Mouse (Mus musculus): ENCODE data around the gene Itsn1.

The Itsn1 gene

GRCm38 (mm10) chr16:91862836-91863235, 133.8 kb downstream of the Itsn1 start:
- Histone ChIP-seq H3K36me3 (ENCODE audit: control insufficient read depth, insufficient read depth, low read length, poor library complexity, severe bottlenecking) (0 out of 2 replicates have a peak, but pooled peaks cover 1% of the 10 kb centered on the region), H3K27me3 (ENCODE audit: control insufficient read depth, insufficient read depth, low read length, poor library complexity, severe bottlenecking) (no peaks in the 10 kb centered on the region)
- DNase-seq (ENCODE audit: low read depth, low spot score), result no peak

- DNase-seq (ENCODE audit: low read depth, low spot score), result no peak
- Histone ChIP-seq H3K36me3 (ENCODE audit: control insufficient read depth, insufficient read depth, low read length, poor library complexity, severe bottlenecking) (no peaks in the 10 kb centered on the region), H3K27me3 (ENCODE audit: control insufficient read depth, insufficient read depth, low read length, poor library complexity, severe bottlenecking) (no peaks in the 10 kb centered on the region)
Measured at GRCm38 (mm10) chr16:91864646-91865332, 135.7 kb downstream of the Itsn1 start.

DNA sequence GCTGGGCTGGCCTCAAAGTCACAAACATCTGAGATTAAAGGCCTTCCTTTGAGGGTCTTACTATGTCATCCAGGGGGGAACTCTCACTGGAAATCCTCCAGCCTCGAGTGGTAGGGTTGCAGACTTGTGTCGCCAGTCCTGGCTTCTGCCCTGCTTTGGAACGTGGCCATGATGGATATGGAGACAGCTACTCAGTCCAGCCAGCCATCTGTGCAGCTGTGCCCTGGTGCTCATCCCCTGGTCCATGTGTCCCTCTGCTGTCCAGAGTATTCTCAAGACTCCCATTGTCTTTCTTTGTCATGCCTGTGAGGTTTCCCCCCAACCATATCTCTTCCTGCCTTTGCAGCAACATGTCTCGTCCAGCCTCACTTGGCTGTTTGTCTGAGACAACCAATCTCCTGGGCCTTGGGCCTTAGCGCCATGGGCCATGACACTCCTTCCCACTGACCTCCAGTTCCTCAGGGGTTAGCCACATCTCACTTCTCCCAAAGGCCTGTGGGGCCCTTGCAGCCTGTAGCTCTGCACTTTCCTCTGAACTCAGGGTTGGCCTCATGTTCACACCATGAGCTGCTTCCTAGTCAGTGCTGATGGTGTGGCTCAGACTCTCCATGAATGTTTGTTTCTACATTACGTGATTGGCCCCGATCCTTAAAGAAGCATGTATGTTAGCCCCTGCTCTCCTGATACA, 136.6 kb downstream of the Itsn1 start:
- no peaks in the 10 kb centered on the region for H3K36me3 ChIP-seq (ENCODE audit: control insufficient read depth, insufficient read depth, low read length, poor library complexity, severe bottlenecking)
- DNase-seq (ENCODE audit: low read depth, low spot score), result no peak
- H3K27me3 ChIP-seq (ENCODE audit: control insufficient read depth, insufficient read depth, low read length, poor library complexity, severe bottlenecking), result no peaks in the 10 kb centered on the region

DNA sequence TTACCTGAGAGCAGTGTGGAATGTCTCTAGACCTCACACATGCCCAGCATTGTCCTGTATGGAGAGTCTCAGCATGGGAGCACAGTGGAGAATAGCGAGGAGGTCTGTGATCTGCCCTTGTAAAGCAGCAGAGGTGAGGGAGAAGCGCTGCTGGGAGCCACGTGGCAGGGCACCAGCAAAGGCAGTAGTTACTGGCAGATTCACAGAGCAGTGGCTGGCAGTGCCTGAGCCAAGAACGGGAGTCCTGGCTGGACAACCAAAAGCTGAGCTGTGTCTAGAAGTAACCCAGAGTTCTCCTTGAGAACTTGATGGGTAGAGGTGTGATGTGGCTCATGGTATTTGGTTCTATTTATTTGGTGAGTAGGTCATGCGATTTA, 137.2 kb downstream of the Itsn1 start:
- no peaks in the 10 kb centered on the region for H3K36me3 ChIP-seq (ENCODE audit: control insufficient read depth, insufficient read depth, low read length, poor library complexity, severe bottlenecking)
- H3K27me3 ChIP-seq (ENCODE audit: control insufficient read depth, insufficient read depth, low read length, poor library complexity, severe bottlenecking), result no peaks in the 10 kb centered on the region
- DNase-seq (ENCODE audit: low read depth, low spot score), result no peak

GRCm38 (mm10) chr16:91867672-91868071, 138.6 kb downstream of the Itsn1 start:
- H3K27me3 ChIP-seq (ENCODE audit: control insufficient read depth, insufficient read depth, low read length, poor library complexity, severe bottlenecking), result no peaks in the 10 kb centered on the region
- H3K36me3 ChIP-seq (ENCODE audit: control insufficient read depth, insufficient read depth, low read length, poor library complexity, severe bottlenecking), result no peaks in the 10 kb centered on the region
- DNase-seq (ENCODE audit: low read depth, low spot score), result no peak

GRCm38 (mm10) chr16:91868943-91869911, 140.1 kb downstream of the Itsn1 start:
- DNase-seq (ENCODE audit: low read depth, low spot score), result peak; percentile 86
- no peaks in the 10 kb centered on the region for H3K27me3 ChIP-seq (ENCODE audit: control insufficient read depth, insufficient read depth, low read length, poor library complexity, severe bottlenecking)

DNA sequence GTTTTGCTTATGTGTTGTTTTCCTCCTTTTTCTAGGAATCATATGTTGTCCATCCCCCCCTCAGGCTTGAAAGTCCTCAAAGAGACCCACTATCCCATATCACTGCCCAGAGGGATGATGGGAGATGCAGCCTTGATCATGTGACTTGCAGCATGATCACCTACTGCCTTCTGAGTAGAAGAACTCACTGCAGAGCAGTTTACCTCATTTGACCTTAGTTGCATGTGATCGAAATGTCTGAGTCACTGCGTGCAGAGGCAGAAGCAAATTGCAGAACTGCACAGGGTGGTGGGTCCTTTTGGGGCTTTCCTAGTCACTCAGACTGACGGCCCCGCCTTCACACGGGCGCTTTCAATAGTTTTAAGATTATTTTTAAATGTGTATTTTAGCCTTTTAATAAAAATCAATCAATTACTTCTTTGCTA, 141.1 kb downstream of the Itsn1 start:
- no peaks in the 10 kb centered on the region for H3K27me3 ChIP-seq (ENCODE audit: control insufficient read depth, insufficient read depth, low read length, poor library complexity, severe bottlenecking)
- no peaks in the 10 kb centered on the region for H3K36me3 ChIP-seq (ENCODE audit: control insufficient read depth, insufficient read depth, low read length, poor library complexity, severe bottlenecking)
- peak; percentile 77 for DNase-seq (ENCODE audit: low read depth, low spot score)

More at GRCm38 (mm10) chr16:91868943-91869911, 140.1 kb downstream of the Itsn1 start:
- no peaks in the 10 kb centered on the region for H3K36me3 ChIP-seq (ENCODE audit: control insufficient read depth, insufficient read depth, low read length, poor library complexity, severe bottlenecking)

- DNase-seq (ENCODE audit: low read depth, low spot score), result no peak
- no peaks in the 10 kb centered on the region for H3K27me3 ChIP-seq (ENCODE audit: control insufficient read depth, insufficient read depth, low read length, poor library complexity, severe bottlenecking)
- no peaks in the 10 kb centered on the region for H3K36me3 ChIP-seq (ENCODE audit: control insufficient read depth, insufficient read depth, low read length, poor library complexity, severe bottlenecking)
Measured at GRCm38 (mm10) chr16:91871188-91871587, 142.1 kb downstream of the Itsn1 start.

DNA sequence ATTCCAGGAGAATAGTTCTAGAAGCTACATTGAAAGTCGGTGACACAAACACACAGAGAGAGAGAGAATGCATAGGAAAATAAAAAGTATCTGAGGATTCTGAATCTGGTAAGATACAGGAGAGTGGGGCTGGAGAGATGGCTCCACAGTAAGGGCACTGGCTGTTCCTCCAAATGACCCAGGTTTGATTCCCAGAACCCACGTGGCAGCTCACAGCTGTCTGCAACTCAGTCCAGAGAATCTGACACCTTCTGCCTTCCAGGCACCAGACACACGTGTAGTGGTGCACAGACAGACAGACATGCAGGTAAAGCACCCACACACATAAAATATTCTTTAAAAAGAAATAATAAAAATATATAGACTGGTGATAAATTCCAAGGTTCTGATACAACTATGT, 144.6 kb downstream of the Itsn1 start:
- Histone ChIP-seq H3K36me3 (ENCODE audit: control insufficient read depth, insufficient read depth, low read length, poor library complexity, severe bottlenecking) (no peaks in the 10 kb centered on the region), H3K27me3 (ENCODE audit: control insufficient read depth, insufficient read depth, low read length, poor library complexity, severe bottlenecking) (no peaks in the 10 kb centered on the region)
- DNase-seq (ENCODE audit: low read depth, low spot score), result no peak

- H3K27me3 ChIP-seq (ENCODE audit: control insufficient read depth, insufficient read depth, low read length, poor library complexity, severe bottlenecking), result no peaks in the 10 kb centered on the region
- no peak for DNase-seq (ENCODE audit: low read depth, low spot score)
Measured at GRCm38 (mm10) chr16:91875567-91876344, 146.7 kb downstream of the Itsn1 start.

GRCm38 (mm10) chr16:91876457-91876856, 147.4 kb downstream of the Itsn1 start:
- Histone ChIP-seq H3K36me3 (ENCODE audit: control insufficient read depth, insufficient read depth, low read length, poor library complexity, severe bottlenecking) (no peaks in the 10 kb centered on the region), H3K27me3 (ENCODE audit: control insufficient read depth, insufficient read depth, low read length, poor library complexity, severe bottlenecking) (no peaks in the 10 kb centered on the region)
- DNase-seq (ENCODE audit: low read depth, low spot score), result no peak

More at GRCm38 (mm10) chr16:91875567-91876344, 146.7 kb downstream of the Itsn1 start:
- no peaks in the 10 kb centered on the region for H3K36me3 ChIP-seq (ENCODE audit: control insufficient read depth, insufficient read depth, low read length, poor library complexity, severe bottlenecking)

DNA sequence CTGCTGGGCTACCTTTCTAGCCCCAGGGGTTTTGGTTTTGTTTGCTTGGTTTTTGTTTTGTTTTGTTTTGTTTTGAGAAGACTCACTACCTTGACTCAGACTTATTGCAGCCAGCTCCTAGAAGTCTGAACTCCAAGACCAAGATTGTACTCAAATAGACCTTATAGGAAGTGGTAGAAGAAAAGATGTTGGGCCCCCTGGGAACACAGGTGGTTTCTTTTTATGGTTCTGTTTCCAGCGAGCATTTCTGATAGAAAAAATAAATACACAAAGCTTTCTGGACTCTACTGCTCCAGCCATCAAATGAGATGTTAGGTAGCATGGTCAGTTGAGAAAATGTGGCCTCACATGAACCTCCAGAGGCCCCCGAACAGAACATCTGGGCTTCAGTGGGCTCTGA, 150.0 kb downstream of the Itsn1 start:
- Histone ChIP-seq H3K27me3 (ENCODE audit: control insufficient read depth, insufficient read depth, low read length, poor library complexity, severe bottlenecking) (no peaks in the 10 kb centered on the region), H3K36me3 (ENCODE audit: control insufficient read depth, insufficient read depth, low read length, poor library complexity, severe bottlenecking) (no peaks in the 10 kb centered on the region)
- DNase-seq (ENCODE audit: low read depth, low spot score), result no peak

GRCm38 (mm10) chr16:91880869-91881767, 152.0 kb downstream of the Itsn1 start:
- no peaks in the 10 kb centered on the region for H3K27me3 ChIP-seq (ENCODE audit: control insufficient read depth, insufficient read depth, low read length, poor library complexity, severe bottlenecking)
- no peaks in the 10 kb centered on the region for H3K36me3 ChIP-seq (ENCODE audit: control insufficient read depth, insufficient read depth, low read length, poor library complexity, severe bottlenecking)
- DNase-seq (ENCODE audit: low read depth, low spot score), result no peak

Data from splenic B cell, adult 2 months (primary cell).